Mouse (Mus musculus) thymus, adult 2 months (tissue): ENCODE data around the gene Sec22a. TPM values are rescaled to one million over a fixed set of nuclear protein-coding genes. Genes with fewer than 3 reads are reported as not detected.

Source experiments
- DNase-seq: peaks from one replicate; pipeline ENCODE4 v3.0.0; 2021
- H3K27ac ChIP-seq: fragments of 200-500 bp; 2 replicates; pipeline ENCODE4 v1.5.1; 2012; ENCODE audit warnings: low read length, control low read depth; ENCODE audit not compliant: control insufficient read depth, insufficient read depth
- H3K27me3 ChIP-seq: fragments of 200-500 bp; 2 replicates; pipeline ENCODE4 v1.6.1; 2012; ENCODE audit warnings: mild to moderate bottlenecking, low read length, moderate library complexity, mixed read lengths; ENCODE audit not compliant: control insufficient read depth, insufficient read depth
- H3K36me3 ChIP-seq: fragments of 200-500 bp; 2 replicates; pipeline ENCODE4 v1.6.1; 2012; ENCODE audit warnings: mild to moderate bottlenecking, low read length, moderate library complexity; ENCODE audit not compliant: control insufficient read depth, insufficient read depth
- H3K4me1 ChIP-seq: fragments of 200-500 bp; replicated peaks from 2 replicates; pipeline ENCODE4 v1.6.1; 2012; ENCODE audit warnings: low read length; ENCODE audit not compliant: control insufficient read depth, insufficient read depth
- H3K4me3 ChIP-seq: fragments of 200-500 bp; 2 replicates; pipeline ENCODE4 v1.5.1; 2012; ENCODE audit warnings: mild to moderate bottlenecking, low read length, control low read depth, moderate library complexity; ENCODE audit not compliant: control insufficient read depth, insufficient read depth
- CTCF ChIP-seq: fragments of 200-500 bp; IDR thresholded peaks from 2 replicates; pipeline ENCODE4 v1.5.1; 2012; ENCODE audit warnings: mild to moderate bottlenecking, control low read depth, low read length, moderate library complexity, borderline replicate concordance; ENCODE audit not compliant: control insufficient read depth, poor library complexity, insufficient read depth; ENCODE audit errors: extremely low read depth
- POLR2A ChIP-seq: fragments of 200-500 bp; IDR thresholded peaks from 2 replicates; pipeline ENCODE4 v1.6.1; 2012; ENCODE audit warnings: mild to moderate bottlenecking, low read length, control low read depth, moderate library complexity; ENCODE audit not compliant: control insufficient read depth, poor library complexity, insufficient read depth; ENCODE audit errors: extremely low read depth
- WGBS: fragments of 180-500 bp; shearing (Covaris S2); methylation state at CpG from one replicate; pipeline ENCODE4 v1.1.7; 2018; 5-methylcytosine and 5-hydroxymethylcytosine counted together
- polyA plus RNA-seq: library from polyadenylated mRNA; depleted of rRNA; stranded (reverse); fragments of >200 nt; gene quantifications from 2 replicates; pipeline ENCODE4 v1.2.3, GENCODE M21; 2012; rRNA removed

Sec22a gene
- polyA plus RNA-seq, result 7.9 and 11.1 TPM in 2 replicates

GRCm38 (mm10) chr16:35363150-35364062 lies at the start of gene Sec22a:
Gene Sec22a, minus strand, starts transcription at chr16:35363918.
- peak; percentile 95 for DNase-seq
- no peaks in the 10 kb centered on the region for H3K36me3 ChIP-seq
- peak; percentile 58 for TF ChIP-seq POLR2A
- TF ChIP-seq CTCF, result no peak
- H3K27ac ChIP-seq, result no peak within 1 kb of the TSS
- peak within 1 kb of the TSS; percentile 65 for H3K4me3 ChIP-seq
- peaks cover 5% of the 10 kb centered on the region for H3K4me1 ChIP-seq
- WGBS, result 1% methylated on average over 67 of the region's 67 CpGs
- H3K27me3 ChIP-seq, result no peaks in the 10 kb centered on the region

DNA sequence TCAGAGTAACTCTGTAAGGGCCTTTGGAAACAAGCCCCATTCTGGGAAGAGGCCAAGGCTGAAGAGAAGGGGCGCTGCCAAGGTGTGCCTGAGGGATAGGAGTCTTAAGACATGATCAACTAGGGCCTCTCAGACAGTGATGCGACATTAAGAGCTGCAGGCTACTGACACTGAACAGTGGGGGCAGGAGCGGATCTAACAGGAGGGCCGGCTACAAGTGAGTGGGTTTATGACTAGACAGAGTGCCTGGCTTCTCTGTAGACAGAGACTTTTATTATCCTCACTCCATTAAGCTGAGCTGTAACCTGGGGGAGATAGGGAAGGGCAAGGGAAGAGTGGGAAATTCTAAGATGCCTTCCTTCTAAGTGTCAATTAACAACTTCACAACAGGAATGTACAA lies 43.0 kb upstream of the Sec22a start:
- Histone ChIP-seq H3K27me3 (no peaks in the 10 kb centered on the region), H3K27ac (no peak overlapping the region), H3K4me3 (no peak overlapping the region), H3K36me3 (no peaks in the 10 kb centered on the region), H3K4me1 (no peaks in the 10 kb centered on the region)
- TF ChIP-seq CTCF (no peak), POLR2A (no peak)
- DNase-seq, result no peak
- 96% methylated on average over 4 of the region's 4 CpGs for WGBS

GRCm38 (mm10) chr16:35406166-35406565 lies 42.4 kb upstream of the Sec22a start:
- no peaks in the 10 kb centered on the region for H3K4me1 ChIP-seq
- no peak for TF ChIP-seq CTCF
- no peak for TF ChIP-seq POLR2A
- no peak overlapping the region for H3K27ac ChIP-seq
- DNase-seq, result no peak
- H3K36me3 ChIP-seq, result no peaks in the 10 kb centered on the region
- no peak overlapping the region for H3K4me3 ChIP-seq
- 81% methylated on average over 4 of the region's 4 CpGs for WGBS
- no peaks in the 10 kb centered on the region for H3K27me3 ChIP-seq

DNA sequence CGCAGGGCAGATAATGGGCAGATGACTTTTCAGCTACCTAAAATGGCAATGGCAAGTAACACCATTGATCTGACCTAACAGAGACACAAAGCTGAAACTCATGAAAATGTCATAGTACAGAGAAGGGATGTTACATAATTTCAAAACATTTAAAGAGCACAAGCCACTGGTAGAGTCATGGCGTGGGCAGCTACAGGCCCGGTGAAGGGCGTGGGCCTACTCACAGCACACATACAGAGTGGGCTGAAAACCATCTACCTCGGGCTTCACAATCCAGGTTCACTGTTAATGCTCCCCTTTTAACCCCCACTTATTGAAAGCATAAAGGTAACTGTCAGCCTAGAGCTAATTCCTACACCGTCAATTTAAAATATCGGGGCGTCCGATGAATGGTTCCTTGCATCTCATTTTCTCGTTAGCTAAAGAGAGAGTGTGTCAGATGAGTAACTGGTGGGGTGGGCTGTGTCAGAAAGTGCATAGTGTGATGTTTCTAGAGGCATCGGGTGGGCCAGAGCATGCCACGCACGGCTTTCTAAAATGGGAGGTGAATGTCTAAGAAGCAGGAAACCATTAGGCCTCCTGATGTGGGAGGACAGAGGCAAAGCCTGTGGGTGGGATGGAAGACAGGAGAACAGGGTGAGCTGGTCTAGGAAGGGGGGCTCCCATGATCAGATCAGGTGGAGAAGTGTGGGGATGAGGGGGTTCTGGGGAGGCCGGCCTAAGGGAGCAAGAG lies 41.8 kb upstream of the Sec22a start:
- Histone ChIP-seq H3K27me3 (no peaks in the 10 kb centered on the region), H3K4me3 (no peak overlapping the region), H3K36me3 (no peaks in the 10 kb centered on the region), H3K27ac (no peak overlapping the region), H3K4me1 (no peaks in the 10 kb centered on the region)
- DNase-seq, result no peak
- 96% methylated on average over 14 of the region's 14 CpGs for WGBS
- TF ChIP-seq CTCF (no peak), POLR2A (no peak)

DNA sequence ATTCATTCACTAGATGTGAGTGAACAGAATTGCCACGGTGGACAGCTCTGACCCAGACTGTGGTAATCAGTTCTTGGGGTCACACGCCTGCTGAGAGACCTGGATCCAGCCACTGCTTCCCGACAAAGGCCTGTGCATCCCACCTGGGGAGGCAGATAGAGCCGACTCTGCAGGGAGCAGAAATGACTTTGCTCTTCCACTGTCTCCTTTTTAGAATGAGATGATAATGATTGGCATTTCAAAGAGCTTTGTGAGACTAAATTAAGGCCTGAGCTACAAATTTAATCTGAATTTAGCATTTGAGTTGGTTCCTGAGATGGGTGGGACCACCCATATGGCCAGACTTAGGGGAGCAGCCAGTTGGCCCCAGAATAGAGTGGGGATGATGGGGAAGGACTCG lies 41.1 kb upstream of the Sec22a start:
- Histone ChIP-seq H3K36me3 (no peaks in the 10 kb centered on the region), H3K4me1 (no peaks in the 10 kb centered on the region), H3K4me3 (no peak overlapping the region), H3K27me3 (no peaks in the 10 kb centered on the region), H3K27ac (no peak overlapping the region)
- 91% methylated on average over 5 of the region's 5 CpGs for WGBS
- TF ChIP-seq POLR2A (no peak), CTCF (no peak)
- DNase-seq, result no peak

GRCm38 (mm10) chr16:35403891-35404290 lies 40.2 kb upstream of the Sec22a start:
- TF ChIP-seq CTCF (no peak), POLR2A (no peak)
- Histone ChIP-seq H3K27ac (no peak overlapping the region), H3K36me3 (no peaks in the 10 kb centered on the region), H3K4me1 (no peaks in the 10 kb centered on the region), H3K4me3 (no peak overlapping the region), H3K27me3 (no peaks in the 10 kb centered on the region)
- WGBS, result 97% methylated on average over 8 of the region's 8 CpGs
- no peak for DNase-seq
